Mouse (Mus musculus) lung, embryonic 16.5 days (tissue): ENCODE data around the gene Mvp. TPM values are rescaled to one million over a fixed set of nuclear protein-coding genes. Genes with fewer than 3 reads are reported as not detected.

Experiments used
- microRNA-seq: library from miRNA; unstranded; fragments of <30 nt; microRNA quantifications from one replicate; pipeline ENCODE4, GENCODE M21; 2016
- polyA plus RNA-seq: library from polyadenylated mRNA; unstranded; fragments of >200 nt; fragmentation: Nextera tagmentation; extraction: Ambion mirVana; gene quantifications from 2 replicates; pipeline ENCODE4 v1.2.1, GENCODE M21; 2015

The Mvp gene
- polyA plus RNA-seq, 1 experiment from 2014 or later, result 14.9 TPM

Small RNA genes lying within 50 kb of the gene (microRNA-seq; reads per million reads assigned to microRNA genes)
- gene Gm44343, result not detected

Other genes starting within 250 kb of the Mvp start
- gene Gdpd3, start 248.3 kb downstream of the Mvp start, polyA plus RNA-seq, result 2.9 and 4.2 TPM in 2 replicates
- gene Ypel3, start 237.7 kb downstream of the Mvp start, polyA plus RNA-seq, result 111 and 123 TPM in 2 replicates
- gene Tbx6, start 233.1 kb downstream of the Mvp start, polyA plus RNA-seq, result 0.25 and 0.68 TPM in 2 replicates
- gene Ppp4c, start 222.1 kb downstream of the Mvp start, polyA plus RNA-seq, result 232 and 243 TPM in 2 replicates
- gene Fam57b, start 217.0 kb downstream of the Mvp start, polyA plus RNA-seq, result 0.36 and 0.38 TPM in 2 replicates
- gene 4930451I11Rik, start 183.0 kb downstream of the Mvp start, polyA plus RNA-seq, result not detected in 2 replicates
- 0.49 and 0.63 TPM in 2 replicates for gene Doc2a, start 167.2 kb downstream of the Mvp start, polyA plus RNA-seq
- 30.3 and 32.3 TPM in 2 replicates for gene Hirip3, start 152.6 kb downstream of the Mvp start, polyA plus RNA-seq
- gene Ino80e, start 152.2 kb downstream of the Mvp start, polyA plus RNA-seq, result 76.5 and 89.3 TPM in 2 replicates
- gene Taok2, start 129.9 kb downstream of the Mvp start, polyA plus RNA-seq, result 55.8 and 58.3 TPM in 2 replicates
- 28.4 and 30.8 TPM in 2 replicates for gene Tmem219, start 91.7 kb downstream of the Mvp start, polyA plus RNA-seq
- 11.7 and 12.3 TPM in 2 replicates for gene Kctd13, start 85.7 kb downstream of the Mvp start, polyA plus RNA-seq
- gene Asphd1, start 65.0 kb downstream of the Mvp start, polyA plus RNA-seq, result 0.14 and 0.20 TPM in 2 replicates
- gene Sez6l2, start 64.1 kb downstream of the Mvp start, polyA plus RNA-seq, result 0.36 and 0.63 TPM in 2 replicates
- 119 and 122 TPM in 2 replicates for gene Cdipt, start 38.7 kb downstream of the Mvp start, polyA plus RNA-seq
- gene Cdiptos, start 38.5 kb downstream of the Mvp start, polyA plus RNA-seq, result 0.89 and 2.1 TPM in 2 replicates
- gene Pagr1b, start 1.9 kb upstream of the Mvp start, polyA plus RNA-seq, result 0.62 and 0.93 TPM in 2 replicates
- gene Pagr1a, start 2.7 kb upstream of the Mvp start, polyA plus RNA-seq, result 45.9 and 67.2 TPM in 2 replicates
- 39.1 and 63.1 TPM in 2 replicates for gene Gm42742, start 6.5 kb upstream of the Mvp start, polyA plus RNA-seq
- 4.5 TPM in 2 replicates for gene Prrt2, start 6.6 kb upstream of the Mvp start, polyA plus RNA-seq
- 38.6 and 46.1 TPM in 2 replicates for gene Maz, start 12.4 kb upstream of the Mvp start, polyA plus RNA-seq
- 140 and 153 TPM in 2 replicates for gene Kif22, start 27.9 kb upstream of the Mvp start, polyA plus RNA-seq
- 7.1 TPM in 1 of 2 replicates, not detected in the other for gene Zg16, start 72.7 kb upstream of the Mvp start, polyA plus RNA-seq
- gene AI467606, start 76.7 kb upstream of the Mvp start, polyA plus RNA-seq, result 11.5 and 12.8 TPM in 2 replicates
- 0.43 and 1.2 TPM in 2 replicates for gene Qprt, start 107.6 kb upstream of the Mvp start, polyA plus RNA-seq
- gene Spn, start 123.2 kb upstream of the Mvp start, polyA plus RNA-seq, result 0.44 and 0.70 TPM in 2 replicates
- gene Cd2bp2, start 181.4 kb upstream of the Mvp start, polyA plus RNA-seq, result 53.9 and 54.0 TPM in 2 replicates
- gene Tbc1d10b, start 193.8 kb upstream of the Mvp start, polyA plus RNA-seq, result 20.5 and 23.8 TPM in 2 replicates
- 47.4 and 105 TPM in 2 replicates for gene Mylpf, start 194.3 kb upstream of the Mvp start, polyA plus RNA-seq
- 27.7 and 32.3 TPM in 2 replicates for gene Zfp553, start 218.4 kb upstream of the Mvp start, polyA plus RNA-seq
- 23.2 and 23.4 TPM in 2 replicates for gene Sept1, start 218.5 kb upstream of the Mvp start, polyA plus RNA-seq
- gene Zfp771, start 229.7 kb upstream of the Mvp start, polyA plus RNA-seq, result 36.9 and 48.7 TPM in 2 replicates
- 138 and 147 TPM in 2 replicates for gene Dctpp1, start 246.1 kb upstream of the Mvp start, polyA plus RNA-seq